Mouse (Mus musculus) T-helper 2 cell (primary cell): ENCODE results near the gene Sfta2.

Source experiments
- in situ Hi-C: fragments of 300-600 bp; cut with MboI, MseI; formaldehyde crosslinking; loops from one replicate; pipeline ENCODE4 v1.15.1; 2025; ENCODE audit warnings: high pct_unique_total_duplicates

The Sfta2 gene

GRCm38 (mm10) chr17:35672527-35672926 lies 71.2 kb downstream of the Sfta2 start:
- in situ Hi-C loops = loop anchor here (5.0 kb wide), 1 partner anchor 35 kb away; no protein-coding TSS in a partner anchor

- in situ Hi-C loops = loop anchor here (5.0 kb wide), 1 partner anchor 34 kb away; no protein-coding TSS in a partner anchor
Measured at GRCm38 (mm10) chr17:35673416-35674035, 72.2 kb downstream of the Sfta2 start, which contains the start of gene Gtf2h4. TSS of gene Gtf2h4 (minus strand) at chr17:35673739.

GRCm38 (mm10) chr17:35680591-35680990 lies 79.2 kb downstream of the Sfta2 start:
- in situ Hi-C loops = no loop called here

GRCm38 (mm10) chr17:35681986-35682385 lies 80.6 kb downstream of the Sfta2 start:
- in situ Hi-C loops = no loop called here

GRCm38 (mm10) chr17:35685061-35685460 lies 83.7 kb downstream of the Sfta2 start:
- in situ Hi-C loops = no loop called here

- in situ Hi-C loops = no loop called here
Measured at GRCm38 (mm10) chr17:35688347-35689175, 87.2 kb downstream of the Sfta2 start.

GRCm38 (mm10) chr17:35689936-35690645 lies 88.7 kb downstream of the Sfta2 start:
- in situ Hi-C loops = no loop called here

GRCm38 (mm10) chr17:35691811-35692210 lies 90.5 kb downstream of the Sfta2 start:
- in situ Hi-C loops = no loop called here

GRCm38 (mm10) chr17:35692368-35692767 lies 91.0 kb downstream of the Sfta2 start:
- in situ Hi-C loops = no loop called here

GRCm38 (mm10) chr17:35693906-35694305 lies 92.6 kb downstream of the Sfta2 start:
- in situ Hi-C loops = no loop called here

- in situ Hi-C loops = no loop called here
Measured at GRCm38 (mm10) chr17:35695289-35695688, 93.9 kb downstream of the Sfta2 start.

GRCm38 (mm10) chr17:35696691-35697090 lies 95.3 kb downstream of the Sfta2 start:
- in situ Hi-C loops = no loop called here

GRCm38 (mm10) chr17:35697429-35697758 lies 96.0 kb downstream of the Sfta2 start:
- in situ Hi-C loops = no loop called here

- in situ Hi-C loops = no loop called here
Measured at GRCm38 (mm10) chr17:35697759-35698500, 96.6 kb downstream of the Sfta2 start.

- in situ Hi-C loops = no loop called here
Measured at GRCm38 (mm10) chr17:35698501-35698883, 97.1 kb downstream of the Sfta2 start.

GRCm38 (mm10) chr17:35699919-35700318 lies 98.6 kb downstream of the Sfta2 start:
- in situ Hi-C loops = no loop called here
